2 mouse cellular contexts compared by ENCODE assay signal in genomic region chr2:119508518-119508917, GRCm38 (mm10). TPM values are rescaled to one million over a fixed set of nuclear protein-coding genes. Genes with fewer than 3 reads are reported as not detected.
"Had no signal": no experiment of that assay in that cellular context is flagged by ENCODE, and none has a peak within 500 bp of the region (broad histone marks: within the 10 kb centered on the region; RNA-seq: fewer than 3 reads in every experiment).

No protein-coding gene starts in this region.

RNA-seq across cellular contexts. Expression of gene Exd1, which starts 38.9 kb away (rescaled TPM):
- total RNA-seq: megakaryocyte-erythroid progenitor cell, adult 5-6 weeks; monocyte, adult 5-6 weeks had no signal
